Mouse (Mus musculus): Measurements from ENCODE around the gene AW549877. TPM values are rescaled to one million over a fixed set of nuclear protein-coding genes. Genes with fewer than 3 reads are reported as not detected.

The AW549877 gene
- polyA plus RNA-seq, 1 experiment from 2014 or later, result 22.7 TPM

GRCm38 (mm10) chr15:3994852-3995447 lies 594 bp downstream of the AW549877 start:
- H3K27ac ChIP-seq (ENCODE audit: low read length), result peak overlapping the region; percentile 92
- H3K27me3 ChIP-seq (ENCODE audit: control insufficient read depth, insufficient read depth, low read length), result no peaks in the 10 kb centered on the region
- H3K9ac ChIP-seq (ENCODE audit: low read length), result peak overlapping the region; percentile 81
- peak overlapping the region; percentile 64 for H3K4me3 ChIP-seq (ENCODE audit: low read length)
- peaks cover 19% of the 10 kb centered on the region for H3K36me3 ChIP-seq (ENCODE audit: control insufficient read depth, insufficient read depth)
- H3K4me1 ChIP-seq (ENCODE audit: control insufficient read depth, insufficient read depth, low read length), result peaks cover 15% of the 10 kb centered on the region
- H3K9me3 ChIP-seq (replicated peaks; ENCODE audit: control insufficient read depth, low read length), result no peaks in the 10 kb centered on the region
- peak overlapping the region; percentile 61 for H3K4me2 ChIP-seq (ENCODE audit: low read depth, low read length)
- no peak for ATAC-seq (replicated peaks; ENCODE audit: extremely low read depth, insufficient read depth, low FRiP score)
- WGBS, result 19% methylated on average over 14 of the region's 14 CpGs

DNA sequence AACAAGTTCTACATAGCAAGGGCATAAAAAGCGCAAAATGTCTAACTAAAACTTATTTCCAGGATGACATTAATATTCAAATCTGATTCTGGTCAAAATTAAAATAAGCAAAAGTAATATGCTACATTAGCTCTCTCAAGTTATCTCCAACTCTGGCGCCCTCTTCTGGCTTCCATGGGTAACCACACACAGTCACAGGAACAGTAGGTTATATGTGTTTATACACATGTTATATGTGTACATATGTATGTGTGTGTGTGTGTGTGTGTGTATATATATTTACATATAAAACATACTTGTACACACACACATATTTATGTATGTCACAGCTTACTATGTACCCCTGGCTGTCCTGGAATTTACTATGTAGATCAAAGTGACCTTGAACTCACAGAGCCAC lies 7.6 kb downstream of the AW549877 start:
- H3K4me2 ChIP-seq (ENCODE audit: low read depth, low read length), result no peak overlapping the region
- ATAC-seq (replicated peaks; ENCODE audit: extremely low read depth, insufficient read depth, low FRiP score), result no peak
- no peak overlapping the region for H3K4me3 ChIP-seq (ENCODE audit: low read length)
- WGBS, result 60% methylated on average over 2 of the region's 2 CpGs
- H3K4me1 ChIP-seq (ENCODE audit: control insufficient read depth, insufficient read depth, low read length), result no peaks in the 10 kb centered on the region
- H3K27ac ChIP-seq (ENCODE audit: low read length), result no peak overlapping the region
- H3K36me3 ChIP-seq (ENCODE audit: control insufficient read depth, insufficient read depth), result peaks cover 58% of the 10 kb centered on the region
- H3K9me3 ChIP-seq (replicated peaks; ENCODE audit: control insufficient read depth, low read length), result no peaks in the 10 kb centered on the region
- no peaks in the 10 kb centered on the region for H3K27me3 ChIP-seq (ENCODE audit: control insufficient read depth, insufficient read depth, low read length)
- no peak overlapping the region for H3K9ac ChIP-seq (ENCODE audit: low read length)

- 73% methylated on average over 2 of the region's 2 CpGs for WGBS
- no peak for ATAC-seq (replicated peaks; ENCODE audit: extremely low read depth, insufficient read depth, low FRiP score)
- Histone ChIP-seq H3K27me3 (ENCODE audit: control insufficient read depth, insufficient read depth, low read length) (no peaks in the 10 kb centered on the region), H3K4me1 (ENCODE audit: control insufficient read depth, insufficient read depth, low read length) (peaks cover 2% of the 10 kb centered on the region), H3K36me3 (ENCODE audit: control insufficient read depth, insufficient read depth) (peaks cover 43% of the 10 kb centered on the region), H3K4me2 (ENCODE audit: low read depth, low read length) (no peak overlapping the region), H3K9ac (ENCODE audit: low read length) (no peak overlapping the region), H3K4me3 (ENCODE audit: low read length) (no peak overlapping the region), H3K9me3 (replicated peaks; ENCODE audit: control insufficient read depth, low read length) (no peaks in the 10 kb centered on the region), H3K27ac (ENCODE audit: low read length) (no peak overlapping the region)
These were observed 10.7 kb downstream of the AW549877 start for GRCm38 (mm10) chr15:3984876-3985275.

DNA sequence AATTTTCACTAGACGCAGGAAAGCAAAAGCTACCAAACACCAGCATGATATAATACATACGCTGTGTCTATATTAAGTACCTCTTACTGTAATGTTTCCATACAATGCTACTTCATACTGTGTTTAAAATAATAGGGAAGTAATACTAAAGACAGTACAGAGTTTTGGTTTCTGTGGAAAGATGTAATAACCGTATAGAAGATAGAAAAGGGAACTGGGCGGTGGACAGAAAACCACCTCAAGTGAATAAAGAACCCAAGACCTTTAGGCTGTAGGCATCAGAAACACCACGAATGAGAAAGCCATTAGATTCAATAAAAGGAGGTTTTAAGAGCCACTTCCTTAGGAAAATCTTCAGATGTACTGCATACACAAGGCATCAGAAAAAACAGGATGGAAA lies 12.8 kb downstream of the AW549877 start:
- Histone ChIP-seq H3K36me3 (ENCODE audit: control insufficient read depth, insufficient read depth) (peaks cover 31% of the 10 kb centered on the region), H3K4me1 (ENCODE audit: control insufficient read depth, insufficient read depth, low read length) (peaks cover 7% of the 10 kb centered on the region), H3K4me2 (ENCODE audit: low read depth, low read length) (no peak overlapping the region), H3K9me3 (replicated peaks; ENCODE audit: control insufficient read depth, low read length) (no peaks in the 10 kb centered on the region), H3K4me3 (ENCODE audit: low read length) (no peak overlapping the region), H3K27ac (ENCODE audit: low read length) (no peak overlapping the region), H3K9ac (ENCODE audit: low read length) (no peak overlapping the region), H3K27me3 (ENCODE audit: control insufficient read depth, insufficient read depth, low read length) (no peaks in the 10 kb centered on the region)
- no peak for ATAC-seq (replicated peaks; ENCODE audit: extremely low read depth, insufficient read depth, low FRiP score)
- 90% methylated on average over 5 of the region's 5 CpGs for WGBS

GRCm38 (mm10) chr15:3979871-3980270 lies 15.7 kb downstream of the AW549877 start:
- Histone ChIP-seq H3K4me1 (ENCODE audit: control insufficient read depth, insufficient read depth, low read length) (peaks cover 7% of the 10 kb centered on the region), H3K36me3 (ENCODE audit: control insufficient read depth, insufficient read depth) (peaks cover 17% of the 10 kb centered on the region), H3K27me3 (ENCODE audit: control insufficient read depth, insufficient read depth, low read length) (no peaks in the 10 kb centered on the region), H3K4me2 (ENCODE audit: low read depth, low read length) (peak overlapping the region; percentile 70), H3K9ac (ENCODE audit: low read length) (peak overlapping the region; percentile 98), H3K4me3 (ENCODE audit: low read length) (peak overlapping the region; percentile 85), H3K27ac (ENCODE audit: low read length) (peak overlapping the region; percentile 99), H3K9me3 (replicated peaks; ENCODE audit: control insufficient read depth, low read length) (no peaks in the 10 kb centered on the region)
- ATAC-seq (replicated peaks; ENCODE audit: extremely low read depth, insufficient read depth, low FRiP score), result no peak
- WGBS, result 72% methylated on average over 3 of the region's 3 CpGs

- H3K4me3 ChIP-seq (ENCODE audit: low read length), result peak within 1 kb of the TSS; percentile 85
- peak within 1 kb of the TSS; percentile 99 for H3K27ac ChIP-seq (ENCODE audit: low read length)
- H3K27me3 ChIP-seq (ENCODE audit: control insufficient read depth, insufficient read depth, low read length), result no peaks in the 10 kb centered on the region
- H3K4me1 ChIP-seq (ENCODE audit: control insufficient read depth, insufficient read depth, low read length), result peaks cover 7% of the 10 kb centered on the region
- H3K4me2 ChIP-seq (ENCODE audit: low read depth, low read length), result peak within 1 kb of the TSS; percentile 70
- H3K36me3 ChIP-seq (ENCODE audit: control insufficient read depth, insufficient read depth), result peaks cover 15% of the 10 kb centered on the region
- ATAC-seq (replicated peaks; ENCODE audit: extremely low read depth, insufficient read depth, low FRiP score), result peak; percentile 97
- no peaks in the 10 kb centered on the region for H3K9me3 ChIP-seq (replicated peaks; ENCODE audit: control insufficient read depth, low read length)
- WGBS, result under 1% methylated on average over 61 of the region's 61 CpGs
- H3K9ac ChIP-seq (ENCODE audit: low read length), result peak within 1 kb of the TSS; percentile 98
These were observed 16.3 kb downstream of the AW549877 start, which contains the start of gene Fbxo4 for GRCm38 (mm10) chr15:3979061-3979848. Fbxo4 (minus strand) TSS chr15:3979573.

- Histone ChIP-seq H3K9me3 (replicated peaks; ENCODE audit: control insufficient read depth, low read length) (no peaks in the 10 kb centered on the region), H3K4me1 (ENCODE audit: control insufficient read depth, insufficient read depth, low read length) (peaks cover 7% of the 10 kb centered on the region), H3K27ac (ENCODE audit: low read length) (no peak overlapping the region), H3K9ac (ENCODE audit: low read length) (no peak overlapping the region), H3K36me3 (ENCODE audit: control insufficient read depth, insufficient read depth) (peaks cover 13% of the 10 kb centered on the region; the same call in 1 of the 2 replicates), H3K4me3 (ENCODE audit: low read length) (no peak overlapping the region), H3K4me2 (ENCODE audit: low read depth, low read length) (peak overlapping the region; percentile 70), H3K27me3 (ENCODE audit: control insufficient read depth, insufficient read depth, low read length) (no peaks in the 10 kb centered on the region)
- 87% methylated on average over 2 of the region's 2 CpGs for WGBS
- ATAC-seq (replicated peaks; ENCODE audit: extremely low read depth, insufficient read depth, low FRiP score), result no peak
These were observed 17.3 kb downstream of the AW549877 start for GRCm38 (mm10) chr15:3978279-3978678.

GRCm38 (mm10) chr15:3973300-3973699 lies 22.2 kb downstream of the AW549877 start:
- Histone ChIP-seq H3K4me3 (ENCODE audit: low read length) (no peak overlapping the region), H3K4me2 (ENCODE audit: low read depth, low read length) (no peak overlapping the region), H3K27me3 (ENCODE audit: control insufficient read depth, insufficient read depth, low read length) (no peaks in the 10 kb centered on the region), H3K9me3 (replicated peaks; ENCODE audit: control insufficient read depth, low read length) (no peaks in the 10 kb centered on the region), H3K4me1 (ENCODE audit: control insufficient read depth, insufficient read depth, low read length) (no peaks in the 10 kb centered on the region), H3K36me3 (ENCODE audit: control insufficient read depth, insufficient read depth) (peaks cover 13% of the 10 kb centered on the region; the same call in 1 of the 2 replicates), H3K9ac (ENCODE audit: low read length) (no peak overlapping the region), H3K27ac (ENCODE audit: low read length) (no peak overlapping the region)
- ATAC-seq (replicated peaks; ENCODE audit: extremely low read depth, insufficient read depth, low FRiP score), result no peak
- WGBS, result 86% methylated on average over 3 of the region's 3 CpGs

DNA sequence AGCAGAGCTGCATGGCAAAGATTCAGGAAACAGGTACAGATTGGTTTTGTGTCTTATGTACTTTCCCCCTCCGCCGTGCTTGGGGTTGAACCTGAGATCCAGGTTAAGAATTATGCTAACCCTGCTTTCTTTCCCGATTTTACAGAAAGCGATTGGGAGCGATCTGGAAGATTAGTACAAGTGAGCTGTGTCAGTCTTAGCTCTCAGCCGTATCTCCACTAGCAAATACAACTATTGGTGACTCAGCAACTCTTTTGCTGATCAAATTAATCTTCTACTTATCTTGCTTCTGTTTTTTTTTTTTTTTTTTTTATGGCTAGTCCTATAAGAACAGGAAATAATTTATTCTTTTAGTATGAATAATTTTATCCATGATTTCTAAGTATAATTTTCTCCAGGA lies 25.4 kb downstream of the AW549877 start:
- H3K9ac ChIP-seq (ENCODE audit: low read length), result no peak overlapping the region
- no peak for ATAC-seq (replicated peaks; ENCODE audit: extremely low read depth, insufficient read depth, low FRiP score)
- no peak overlapping the region for H3K4me2 ChIP-seq (ENCODE audit: low read depth, low read length)
- WGBS, result 91% methylated on average over 6 of the region's 6 CpGs
- no peaks in the 10 kb centered on the region for H3K27me3 ChIP-seq (ENCODE audit: control insufficient read depth, insufficient read depth, low read length)
- H3K36me3 ChIP-seq (ENCODE audit: control insufficient read depth, insufficient read depth), result peaks cover 11% of the 10 kb centered on the region; the same call in 1 of the 2 replicates
- no peaks in the 10 kb centered on the region for H3K4me1 ChIP-seq (ENCODE audit: control insufficient read depth, insufficient read depth, low read length)
- no peak overlapping the region for H3K4me3 ChIP-seq (ENCODE audit: low read length)
- H3K27ac ChIP-seq (ENCODE audit: low read length), result no peak overlapping the region
- no peaks in the 10 kb centered on the region for H3K9me3 ChIP-seq (replicated peaks; ENCODE audit: control insufficient read depth, low read length)
